Mouse (Mus musculus) myocyte (in vitro differentiated cells): ENCODE measurements around the gene Zfyve26. TPM values are rescaled to one million over a fixed set of nuclear protein-coding genes. Genes with fewer than 3 reads are reported as not detected.

ENCODE experiments used
- H3K27me3 ChIP-seq: one replicate; pipeline ENCODE4 v1.6.1; 2011; ENCODE audit not compliant: control insufficient read depth, insufficient read depth, insufficient read length
- H3K36me3 ChIP-seq: one replicate; pipeline ENCODE4 v1.6.1; 2011; ENCODE audit not compliant: control insufficient read depth, insufficient read depth
- H3K4me2 ChIP-seq: one replicate; pipeline ENCODE4 v1.6.1; 2011; ENCODE audit warnings: low read depth, control low read depth
- H3K4me3 ChIP-seq: one replicate; pipeline ENCODE4 v1.5.1; 2011; ENCODE audit warnings: mild to moderate bottlenecking, control low read depth, moderate library complexity
- H3K79me2 ChIP-seq: one replicate; pipeline ENCODE4 v1.6.1; 2011; ENCODE audit not compliant: control insufficient read depth, insufficient read depth
- H3ac ChIP-seq: one replicate; pipeline ENCODE4 v1.6.1; 2011; ENCODE audit not compliant: control insufficient read depth, insufficient read length
- CEBPB ChIP-seq: IDR thresholded peaks from 2 replicates; pipeline ENCODE4 v1.6.1; 2011; ENCODE audit warnings: mild to moderate bottlenecking, moderate library complexity; ENCODE audit not compliant: poor library complexity, insufficient read depth, severe bottlenecking
- E2F4 ChIP-seq: IDR thresholded peaks from one replicate; pipeline ENCODE4 v1.6.1; 2011; ENCODE audit warnings: mild to moderate bottlenecking, control low read depth, moderate library complexity; ENCODE audit not compliant: insufficient read depth
- MAX ChIP-seq: IDR thresholded peaks from one replicate; pipeline ENCODE4 v1.6.1; 2011; ENCODE audit warnings: low read depth, mild to moderate bottlenecking, control low read depth
- MYOD1 ChIP-seq, 3 experiments: IDR thresholded peaks; one replicate each; pipeline ENCODE4 v1.6.1; 2011; ENCODE audit warnings: control low read depth in 2 of 3, low read depth in 2 of 3, mild to moderate bottlenecking in 2 of 3, moderate library complexity in 1 of 3; ENCODE audit not compliant: insufficient read length in 2 of 3, control insufficient read depth in 1 of 3
- MYOG ChIP-seq, 3 experiments: IDR thresholded peaks; one replicate each; pipeline ENCODE4 v1.6.1; 2011; ENCODE audit warnings: control low read depth in 2 of 3, low read depth in 2 of 3, mild to moderate bottlenecking in 2 of 3; ENCODE audit not compliant: insufficient read length in 2 of 3, control insufficient read depth in 1 of 3, insufficient read depth in 1 of 3
- POLR2A ChIP-seq: IDR thresholded peaks from one replicate; pipeline ENCODE4 v1.6.1; 2011; ENCODE audit warnings: low read depth, mild to moderate bottlenecking, control low read depth, moderate library complexity; ENCODE audit not compliant: insufficient read length
- POLR2AphosphoS2 ChIP-seq: IDR thresholded peaks from one replicate; pipeline ENCODE4 v1.6.1; 2011; ENCODE audit warnings: low read depth, control low read depth; ENCODE audit not compliant: insufficient read length
- REST ChIP-seq: IDR thresholded peaks from one replicate; pipeline ENCODE4 v1.6.1; 2011; ENCODE audit warnings: mild to moderate bottlenecking, control low read depth, moderate library complexity; ENCODE audit not compliant: insufficient read depth, insufficient read length
- SRF ChIP-seq: IDR thresholded peaks from one replicate; pipeline ENCODE4 v1.6.1; 2011; ENCODE audit warnings: low read depth; ENCODE audit not compliant: control insufficient read depth, insufficient read length
- TCF12 ChIP-seq: IDR thresholded peaks from one replicate; pipeline ENCODE4 v1.6.1; 2011; ENCODE audit warnings: mild to moderate bottlenecking, control low read depth; ENCODE audit not compliant: poor library complexity, insufficient read depth, severe bottlenecking
- TCF3 ChIP-seq: IDR thresholded peaks from one replicate; pipeline ENCODE4 v1.6.1; 2011; ENCODE audit warnings: low read depth, control low read depth; ENCODE audit not compliant: insufficient read length
- USF1 ChIP-seq: IDR thresholded peaks from one replicate; pipeline ENCODE4 v1.6.1; 2011; ENCODE audit warnings: low read depth, mild to moderate bottlenecking, control low read depth, moderate library complexity
- polyA plus RNA-seq: library from polyadenylated mRNA; unstranded; fragments of >200 nt; fragmentation: generic; extraction: Trizol; gene quantifications from one replicate; pipeline ENCODE4 v1.2.1, GENCODE M21; 2012; ENCODE audit warnings: missing spikeins

Zfyve26 gene
- polyA plus RNA-seq, 1 experiment, result 9.9 TPM

GRCm38 (mm10) chr12:79248110-79248509 lies 48.0 kb downstream of the Zfyve26 start:
- H3K27me3 ChIP-seq, result no peaks in the 10 kb centered on the region
- no peaks in the 10 kb centered on the region for H3K79me2 ChIP-seq
- peaks cover 51% of the 10 kb centered on the region for H3K36me3 ChIP-seq
- H3K4me3 ChIP-seq, result no peak overlapping the region
- H3ac ChIP-seq, result no peak overlapping the region
- TF ChIP-seq MYOD1 (IDR thresholded peaks at IDR 0.05; ENCODE audit: control insufficient read depth in 1 of 3, insufficient read length in 2 of 3, low read depth in 2 of 3) (no peak), POLR2AphosphoS2 (no peak), TCF12 (no peak), E2F4 (no peak), CEBPB (no peak), MAX (no peak), POLR2A (no peak), TCF3 (no peak), REST (no peak), USF1 (no peak), SRF (no peak), MYOG (IDR thresholded peaks at IDR 0.05; ENCODE audit: control insufficient read depth in 1 of 3, insufficient read depth in 1 of 3, insufficient read length in 2 of 3, low read depth in 2 of 3) (no peak)
- H3K4me2 ChIP-seq, result no peak overlapping the region

GRCm38 (mm10) chr12:79242921-79243320 lies 53.2 kb downstream of the Zfyve26 start:
- TF ChIP-seq SRF (no peak), MAX (no peak), MYOD1 (IDR thresholded peaks at IDR 0.05; ENCODE audit: control insufficient read depth in 1 of 3, insufficient read length in 2 of 3, low read depth in 2 of 3) (no peak), USF1 (no peak), CEBPB (no peak), E2F4 (no peak), TCF3 (no peak), POLR2A (no peak), REST (no peak), TCF12 (no peak), POLR2AphosphoS2 (no peak), MYOG (IDR thresholded peaks at IDR 0.05; ENCODE audit: control insufficient read depth in 1 of 3, insufficient read depth in 1 of 3, insufficient read length in 2 of 3, low read depth in 2 of 3) (no peak)
- no peak overlapping the region for H3K4me3 ChIP-seq
- no peaks in the 10 kb centered on the region for H3K79me2 ChIP-seq
- H3K4me2 ChIP-seq, result no peak overlapping the region
- H3ac ChIP-seq, result no peak overlapping the region
- H3K36me3 ChIP-seq, result peaks cover 42% of the 10 kb centered on the region
- no peaks in the 10 kb centered on the region for H3K27me3 ChIP-seq

- no peak overlapping the region for H3ac ChIP-seq
- TF ChIP-seq MAX (no peak), MYOD1 (IDR thresholded peaks at IDR 0.05; ENCODE audit: control insufficient read depth in 1 of 3, insufficient read length in 2 of 3, low read depth in 2 of 3) (no peak), MYOG (IDR thresholded peaks at IDR 0.05; ENCODE audit: control insufficient read depth in 1 of 3, insufficient read depth in 1 of 3, insufficient read length in 2 of 3, low read depth in 2 of 3) (no peak), SRF (no peak), TCF12 (no peak), USF1 (no peak), E2F4 (no peak), POLR2A (no peak), TCF3 (no peak), POLR2AphosphoS2 (no peak), CEBPB (no peak), REST (no peak)
- no peak overlapping the region for H3K4me3 ChIP-seq
- H3K36me3 ChIP-seq, result peaks cover 35% of the 10 kb centered on the region
- no peak overlapping the region for H3K4me2 ChIP-seq
- H3K79me2 ChIP-seq, result no peaks in the 10 kb centered on the region
- no peaks in the 10 kb centered on the region for H3K27me3 ChIP-seq
Measured at GRCm38 (mm10) chr12:79241985-79242384, 54.1 kb downstream of the Zfyve26 start.

GRCm38 (mm10) chr12:79235485-79236080 lies 60.5 kb downstream of the Zfyve26 start:
- Histone ChIP-seq H3ac (no peak overlapping the region), H3K4me3 (no peak overlapping the region), H3K36me3 (peaks cover 8% of the 10 kb centered on the region), H3K79me2 (no peaks in the 10 kb centered on the region), H3K27me3 (no peaks in the 10 kb centered on the region), H3K4me2 (no peak overlapping the region)
- no peak for TF ChIP-seq SRF
- no peak for TF ChIP-seq REST
- TF ChIP-seq CEBPB, result no peak
- TF ChIP-seq TCF12, result no peak
- no peak for TF ChIP-seq MYOD1 (IDR thresholded peaks at IDR 0.05; ENCODE audit: control insufficient read depth in 1 of 3, insufficient read length in 2 of 3, low read depth in 2 of 3)
- TF ChIP-seq POLR2AphosphoS2, result no peak
- TF ChIP-seq MAX, result no peak
- no peak for TF ChIP-seq USF1
- no peak for TF ChIP-seq TCF3
- no peak for TF ChIP-seq POLR2A
